Mouse (Mus musculus): ENCODE measurements around the gene Kcnip1. TPM values are rescaled to one million over a fixed set of nuclear protein-coding genes. Genes with fewer than 3 reads are reported as not detected.

Kcnip1 gene
- polyA plus RNA-seq, 1 experiment from 2014 or later, result 14.4 TPM

DNA sequence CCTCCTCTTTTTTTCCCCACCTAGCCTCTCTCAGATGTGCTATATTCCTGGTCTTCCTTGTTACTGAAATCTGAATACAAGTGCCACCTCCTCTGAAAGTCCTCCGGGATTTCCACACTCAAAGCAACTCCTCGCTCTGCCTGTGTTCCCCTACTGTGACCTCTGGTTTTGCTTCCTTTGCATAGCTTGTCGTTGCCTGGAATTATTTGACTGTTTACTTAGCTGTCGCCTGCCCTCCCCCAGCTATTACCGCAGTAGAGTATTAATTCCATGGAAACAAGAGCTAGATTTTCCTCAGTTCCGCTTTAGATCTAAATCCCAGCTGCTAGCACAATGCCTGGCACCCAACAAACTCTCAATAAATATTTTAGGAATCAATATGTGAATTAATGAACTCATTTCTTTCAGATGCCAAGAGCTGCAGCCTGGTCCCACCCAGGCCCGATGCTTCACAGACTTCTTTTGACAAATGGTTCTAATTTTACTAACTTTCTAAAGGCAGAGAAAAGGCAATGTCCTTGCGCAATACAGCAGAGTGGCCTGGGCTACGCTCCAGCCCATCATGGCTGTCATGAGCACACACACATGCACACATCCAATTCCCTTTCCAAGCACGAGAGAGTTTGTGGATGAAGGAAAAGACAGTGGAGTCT lies 192.4 kb downstream of the Kcnip1 start:
- 73% methylated on average over 10 of the region's 10 CpGs for WGBS
- Histone ChIP-seq H3K4me3 (ENCODE audit: low read depth, low read length) (no peak overlapping the region), H3K9ac (ENCODE audit: low read depth, low read length) (no peak overlapping the region), H3K36me3 (ENCODE audit: control insufficient read depth, insufficient read depth, low read length) (no peaks in the 10 kb centered on the region), H3K4me1 (replicated peaks; ENCODE audit: control insufficient read depth, insufficient read depth, low read length) (no peaks in the 10 kb centered on the region), H3K4me2 (replicated peaks; ENCODE audit: low read depth, low read length) (no peak overlapping the region), H3K9me3 (ENCODE audit: control insufficient read depth, low read length) (no peaks in the 10 kb centered on the region), H3K27me3 (ENCODE audit: control insufficient read depth, insufficient read depth, low read length) (no peaks in the 10 kb centered on the region), H3K27ac (ENCODE audit: low read depth, low read length) (no peak overlapping the region)
- ATAC-seq (ENCODE audit: low FRiP score) (no peak), DNase-seq (ENCODE audit: low spot score) (no peak)

DNA sequence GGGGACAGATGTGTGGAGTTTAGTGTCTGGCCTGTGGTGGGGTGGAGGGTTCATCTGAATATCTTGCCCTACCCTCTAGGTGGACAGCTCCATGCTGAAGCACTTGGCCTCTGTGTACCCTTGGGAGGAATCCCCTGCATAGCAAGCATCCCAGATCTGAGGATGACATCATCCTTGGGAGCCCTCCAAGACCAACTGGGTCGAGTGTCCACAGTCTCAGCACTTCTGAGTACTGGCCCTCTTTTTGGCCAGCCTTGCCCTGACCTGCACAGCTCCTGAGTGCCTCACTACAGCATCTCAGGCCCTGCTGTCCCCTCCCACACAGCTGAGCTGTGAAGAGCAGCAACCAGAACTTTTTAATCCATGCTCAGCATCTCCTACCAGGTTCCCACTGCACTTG lies 193.0 kb downstream of the Kcnip1 start:
- no peaks in the 10 kb centered on the region for H3K9me3 ChIP-seq (ENCODE audit: control insufficient read depth, low read length)

DNA sequence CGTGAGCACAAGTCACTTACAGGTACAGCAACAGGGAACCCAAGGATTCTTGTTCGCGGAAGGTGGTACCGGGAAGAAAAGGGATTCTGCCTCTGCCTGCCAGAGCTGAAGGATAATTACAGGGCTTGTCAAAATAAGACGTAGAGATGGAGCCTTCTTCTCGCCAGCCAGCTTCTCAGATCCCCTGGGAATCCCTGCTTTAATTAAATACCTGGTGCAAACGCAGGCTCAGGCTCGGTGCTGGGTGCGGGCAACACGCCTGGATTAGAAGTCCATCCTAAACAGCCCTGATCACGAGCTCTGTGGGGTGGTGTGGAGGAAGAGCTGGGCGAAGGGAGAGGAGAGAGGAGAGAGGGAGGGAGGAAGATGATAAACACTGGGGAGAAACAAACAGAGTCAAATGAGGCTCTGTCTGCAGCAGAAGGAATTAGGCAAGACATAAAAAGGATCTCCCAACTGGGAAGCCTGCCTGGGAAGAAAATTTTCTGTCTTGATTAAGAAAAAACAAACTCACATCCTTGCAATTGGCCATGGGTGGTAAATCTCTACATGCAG lies 194.8 kb downstream of the Kcnip1 start:
- H3K9ac ChIP-seq (ENCODE audit: low read depth, low read length), result no peak overlapping the region
- no peak overlapping the region for H3K4me3 ChIP-seq (ENCODE audit: low read depth, low read length)
- no peaks in the 10 kb centered on the region for H3K4me1 ChIP-seq (replicated peaks; ENCODE audit: control insufficient read depth, insufficient read depth, low read length)
- no peaks in the 10 kb centered on the region for H3K27me3 ChIP-seq (ENCODE audit: control insufficient read depth, insufficient read depth, low read length)
- no peaks in the 10 kb centered on the region for H3K36me3 ChIP-seq (ENCODE audit: control insufficient read depth, insufficient read depth, low read length)
- H3K9me3 ChIP-seq (ENCODE audit: control insufficient read depth, low read length), result no peaks in the 10 kb centered on the region
- no peak overlapping the region for H3K4me2 ChIP-seq (replicated peaks; ENCODE audit: low read depth, low read length)
- no peak for DNase-seq (ENCODE audit: low spot score)
- H3K27ac ChIP-seq (ENCODE audit: low read depth, low read length), result no peak overlapping the region
- ATAC-seq (ENCODE audit: low FRiP score), result no peak
- WGBS, result 63% methylated on average over 12 of the region's 12 CpGs

More for the DNA sequence above, 193.0 kb downstream of the Kcnip1 start:
- no peaks in the 10 kb centered on the region for H3K27me3 ChIP-seq (ENCODE audit: control insufficient read depth, insufficient read depth, low read length)
- DNase-seq (ENCODE audit: low spot score) (no peak), ATAC-seq (ENCODE audit: low FRiP score) (no peak)
- H3K4me3 ChIP-seq (ENCODE audit: low read depth, low read length), result no peak overlapping the region
- H3K9ac ChIP-seq (ENCODE audit: low read depth, low read length), result no peak overlapping the region
- H3K4me1 ChIP-seq (replicated peaks; ENCODE audit: control insufficient read depth, insufficient read depth, low read length), result no peaks in the 10 kb centered on the region
- no peak overlapping the region for H3K4me2 ChIP-seq (replicated peaks; ENCODE audit: low read depth, low read length)
- H3K27ac ChIP-seq (ENCODE audit: low read depth, low read length), result no peak overlapping the region
- 69% methylated on average over 1 of the region's 1 CpGs for WGBS
- no peaks in the 10 kb centered on the region for H3K36me3 ChIP-seq (ENCODE audit: control insufficient read depth, insufficient read depth, low read length)

DNA sequence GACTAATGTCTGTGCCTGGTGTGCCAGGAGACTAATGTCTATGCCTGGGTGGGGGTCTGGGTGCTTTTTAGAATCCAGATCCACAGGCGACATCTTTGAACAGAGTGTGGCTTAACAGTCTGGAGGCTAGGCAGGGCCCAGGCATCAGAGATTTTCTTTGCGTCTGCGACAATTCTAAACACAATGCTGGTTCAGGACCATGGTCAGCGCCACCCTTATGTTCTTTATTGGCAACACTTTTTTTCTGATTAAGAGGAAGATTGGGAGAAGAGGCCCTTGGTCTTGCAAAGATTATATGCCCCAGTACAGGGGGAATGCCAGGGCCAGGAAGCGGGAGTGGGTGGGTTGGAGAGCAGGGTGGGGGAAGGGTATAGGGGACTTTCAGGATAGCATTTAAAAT lies 205.6 kb downstream of the Kcnip1 start:
- 37% methylated on average over 5 of the region's 5 CpGs for WGBS
- H3K9ac ChIP-seq (ENCODE audit: low read depth, low read length), result no peak overlapping the region
- H3K36me3 ChIP-seq (ENCODE audit: control insufficient read depth, insufficient read depth, low read length), result no peaks in the 10 kb centered on the region
- ATAC-seq (ENCODE audit: low FRiP score) (no peak), DNase-seq (ENCODE audit: low spot score) (peak; percentile 81)
- no peak overlapping the region for H3K4me3 ChIP-seq (ENCODE audit: low read depth, low read length)
- H3K4me2 ChIP-seq (replicated peaks; ENCODE audit: low read depth, low read length), result no peak overlapping the region
- no peak overlapping the region for H3K27ac ChIP-seq (ENCODE audit: low read depth, low read length)
- no peaks in the 10 kb centered on the region for H3K27me3 ChIP-seq (ENCODE audit: control insufficient read depth, insufficient read depth, low read length)
- H3K9me3 ChIP-seq (ENCODE audit: control insufficient read depth, low read length), result no peaks in the 10 kb centered on the region
- peaks cover 4% of the 10 kb centered on the region; the same call in 1 of the 2 replicates for H3K4me1 ChIP-seq (replicated peaks; ENCODE audit: control insufficient read depth, insufficient read depth, low read length)

DNA sequence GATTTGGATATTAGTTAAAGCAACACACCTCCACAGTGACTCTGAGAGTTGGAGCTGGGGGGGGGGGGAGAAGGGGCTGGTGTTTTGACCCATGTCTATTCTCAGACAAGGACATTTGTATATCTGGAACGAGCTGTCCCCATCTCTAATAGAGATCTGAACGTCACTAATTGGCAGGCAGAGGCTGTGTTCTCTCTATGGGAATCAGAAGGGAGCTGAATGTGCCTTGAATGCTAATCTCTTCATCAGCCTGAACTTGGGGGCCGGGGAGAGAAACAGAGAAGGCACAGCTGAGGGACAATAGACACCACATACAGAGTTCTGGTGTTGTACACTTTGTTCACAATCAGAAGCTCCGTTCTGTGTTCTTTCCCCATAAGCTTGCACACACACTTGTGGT lies 206.4 kb downstream of the Kcnip1 start:
- H3K4me2 ChIP-seq (replicated peaks; ENCODE audit: low read depth, low read length), result no peak overlapping the region
- DNase-seq (ENCODE audit: low spot score) (peak; percentile 58), ATAC-seq (ENCODE audit: low FRiP score) (peak; percentile 66; the same call in 1 of the 2 replicates)
- no peak overlapping the region for H3K9ac ChIP-seq (ENCODE audit: low read depth, low read length)
- peaks cover 4% of the 10 kb centered on the region; the same call in 1 of the 2 replicates for H3K4me1 ChIP-seq (replicated peaks; ENCODE audit: control insufficient read depth, insufficient read depth, low read length)
- H3K36me3 ChIP-seq (ENCODE audit: control insufficient read depth, insufficient read depth, low read length), result no peaks in the 10 kb centered on the region
- no peak overlapping the region for H3K4me3 ChIP-seq (ENCODE audit: low read depth, low read length)
- no peaks in the 10 kb centered on the region for H3K9me3 ChIP-seq (ENCODE audit: control insufficient read depth, low read length)
- 48% methylated on average over 4 of the region's 4 CpGs for WGBS
- H3K27ac ChIP-seq (ENCODE audit: low read depth, low read length), result no peak overlapping the region
- H3K27me3 ChIP-seq (ENCODE audit: control insufficient read depth, insufficient read depth, low read length), result no peaks in the 10 kb centered on the region

DNA sequence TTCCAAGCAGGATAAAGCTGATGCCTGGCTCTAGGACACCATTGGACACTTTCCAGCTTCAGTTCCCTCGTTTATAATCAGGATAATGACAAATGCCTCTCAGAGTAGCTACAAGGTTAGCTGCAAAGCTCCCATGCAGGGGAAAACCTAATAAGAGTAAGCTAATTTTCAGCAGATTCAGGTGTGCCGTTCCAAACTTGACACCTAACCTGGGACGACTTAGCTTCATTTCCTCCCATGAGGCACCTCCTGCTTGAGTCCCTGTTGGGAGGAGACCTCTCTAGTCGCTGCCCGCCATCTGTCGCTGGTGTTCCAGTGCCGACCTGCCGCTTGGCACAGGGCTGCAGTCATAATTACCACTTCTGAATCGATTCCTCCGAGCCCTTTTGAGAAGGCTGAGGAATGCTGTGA lies 211.4 kb downstream of the Kcnip1 start:
- Histone ChIP-seq H3K9ac (ENCODE audit: low read depth, low read length) (no peak overlapping the region), H3K4me2 (replicated peaks; ENCODE audit: low read depth, low read length) (no peak overlapping the region), H3K4me1 (replicated peaks; ENCODE audit: control insufficient read depth, insufficient read depth, low read length) (peaks cover 4% of the 10 kb centered on the region; the same call in 1 of the 2 replicates), H3K9me3 (ENCODE audit: control insufficient read depth, low read length) (no peaks in the 10 kb centered on the region), H3K27me3 (ENCODE audit: control insufficient read depth, insufficient read depth, low read length) (no peaks in the 10 kb centered on the region), H3K4me3 (ENCODE audit: low read depth, low read length) (no peak overlapping the region), H3K27ac (ENCODE audit: low read depth, low read length) (no peak overlapping the region), H3K36me3 (ENCODE audit: control insufficient read depth, insufficient read depth, low read length) (no peaks in the 10 kb centered on the region)
- DNase-seq (ENCODE audit: low spot score) (no peak), ATAC-seq (ENCODE audit: low FRiP score) (no peak)
- 55% methylated on average over 10 of the region's 10 CpGs for WGBS

DNA sequence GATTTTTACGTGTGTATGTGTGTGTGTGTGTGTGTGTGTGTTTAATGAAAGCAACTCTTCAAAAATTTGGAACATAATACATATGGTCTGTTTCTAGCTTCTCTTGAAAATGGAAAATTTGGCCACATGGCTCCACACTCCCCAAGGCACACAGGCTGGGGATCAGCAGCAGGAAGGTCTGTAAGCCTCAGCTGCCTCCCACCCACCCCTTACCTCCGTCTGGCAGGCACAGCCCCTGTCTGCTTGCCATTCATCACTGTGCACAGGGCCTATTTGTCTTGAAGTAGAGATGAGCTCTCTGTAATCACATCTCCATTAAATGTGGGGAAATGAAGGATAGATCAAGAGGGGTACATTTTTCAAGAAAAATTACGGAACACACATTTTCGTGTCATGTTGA lies 212.7 kb downstream of the Kcnip1 start:
- Histone ChIP-seq H3K4me1 (replicated peaks; ENCODE audit: control insufficient read depth, insufficient read depth, low read length) (no peaks in the 10 kb centered on the region), H3K9me3 (ENCODE audit: control insufficient read depth, low read length) (no peaks in the 10 kb centered on the region), H3K27me3 (ENCODE audit: control insufficient read depth, insufficient read depth, low read length) (no peaks in the 10 kb centered on the region), H3K27ac (ENCODE audit: low read depth, low read length) (peak overlapping the region; percentile 43), H3K4me3 (ENCODE audit: low read depth, low read length) (no peak overlapping the region), H3K36me3 (ENCODE audit: control insufficient read depth, insufficient read depth, low read length) (no peaks in the 10 kb centered on the region), H3K4me2 (replicated peaks; ENCODE audit: low read depth, low read length) (no peak overlapping the region), H3K9ac (ENCODE audit: low read depth, low read length) (no peak overlapping the region)
- ATAC-seq (ENCODE audit: low FRiP score) (peak; percentile 63), DNase-seq (ENCODE audit: low spot score) (no peak)
- WGBS, result 68% methylated on average over 4 of the region's 4 CpGs

DNA sequence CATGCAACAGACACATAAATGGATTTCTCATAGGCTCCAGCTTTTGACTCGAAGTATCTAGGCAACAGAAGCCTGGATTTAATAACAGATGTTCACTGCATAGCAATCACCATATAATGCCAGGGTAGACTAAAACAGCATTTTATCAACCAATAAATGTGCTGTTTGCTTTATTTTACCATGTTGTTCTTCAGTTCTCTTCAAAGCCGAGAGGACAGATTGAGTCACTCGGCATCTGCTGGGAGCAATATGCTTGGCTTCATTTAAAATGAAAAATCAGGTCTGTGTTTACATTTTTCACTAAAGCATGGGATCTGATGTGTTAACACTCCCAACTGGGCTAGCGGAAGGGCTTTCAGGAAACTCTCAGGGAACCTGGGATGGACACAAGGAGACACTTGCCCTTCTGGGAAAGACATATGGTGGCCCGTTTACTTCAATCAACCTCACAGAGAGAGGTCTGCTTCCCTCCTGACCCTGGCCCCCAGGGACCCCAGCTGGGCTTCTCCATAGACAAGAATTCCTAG lies 220.3 kb downstream of the Kcnip1 start:
- DNase-seq (ENCODE audit: low spot score) (no peak), ATAC-seq (ENCODE audit: low FRiP score) (no peak)
- H3K27ac ChIP-seq (ENCODE audit: low read depth, low read length), result no peak overlapping the region

DNA sequence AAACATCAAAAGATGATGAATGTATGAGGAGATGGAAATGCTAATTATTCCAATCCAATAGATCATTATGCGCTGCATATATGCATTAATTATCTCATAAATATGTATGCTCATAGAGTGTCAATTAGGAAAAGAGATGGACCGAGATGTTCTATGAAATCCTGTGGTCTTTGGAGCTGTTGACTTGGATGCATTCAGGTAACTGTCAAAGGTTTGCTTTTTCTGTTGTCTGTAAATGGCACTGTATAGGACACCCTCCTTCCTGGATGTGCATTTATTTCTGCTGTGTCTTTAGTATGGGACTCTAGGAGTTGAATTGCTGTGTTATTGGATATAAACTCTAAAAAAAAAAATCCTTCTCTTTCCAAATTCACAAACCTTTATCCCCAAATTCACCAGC lies 220.9 kb downstream of the Kcnip1 start:
- Histone ChIP-seq H3K4me2 (replicated peaks; ENCODE audit: low read depth, low read length) (no peak overlapping the region), H3K9ac (ENCODE audit: low read depth, low read length) (no peak overlapping the region), H3K4me3 (ENCODE audit: low read depth, low read length) (no peak overlapping the region), H3K36me3 (ENCODE audit: control insufficient read depth, insufficient read depth, low read length) (no peaks in the 10 kb centered on the region), H3K4me1 (replicated peaks; ENCODE audit: control insufficient read depth, insufficient read depth, low read length) (0 out of 2 replicates have a peak, but pooled peaks cover 2% of the 10 kb centered on the region), H3K9me3 (ENCODE audit: control insufficient read depth, low read length) (no peaks in the 10 kb centered on the region), H3K27ac (ENCODE audit: low read depth, low read length) (no peak overlapping the region), H3K27me3 (ENCODE audit: control insufficient read depth, insufficient read depth, low read length) (no peaks in the 10 kb centered on the region)
- 72% methylated on average over 2 of the region's 2 CpGs for WGBS
- ATAC-seq (ENCODE audit: low FRiP score) (no peak), DNase-seq (ENCODE audit: low spot score) (no peak)

More for the DNA sequence above, 220.3 kb downstream of the Kcnip1 start:
- 0 out of 2 replicates have a peak, but pooled peaks cover 2% of the 10 kb centered on the region for H3K4me1 ChIP-seq (replicated peaks; ENCODE audit: control insufficient read depth, insufficient read depth, low read length)
- H3K36me3 ChIP-seq (ENCODE audit: control insufficient read depth, insufficient read depth, low read length), result no peaks in the 10 kb centered on the region
- WGBS, result 48% methylated on average over 5 of the region's 5 CpGs
- no peak overlapping the region for H3K4me2 ChIP-seq (replicated peaks; ENCODE audit: low read depth, low read length)
- H3K9ac ChIP-seq (ENCODE audit: low read depth, low read length), result no peak overlapping the region
- no peaks in the 10 kb centered on the region for H3K27me3 ChIP-seq (ENCODE audit: control insufficient read depth, insufficient read depth, low read length)
- no peak overlapping the region for H3K4me3 ChIP-seq (ENCODE audit: low read depth, low read length)
- no peaks in the 10 kb centered on the region for H3K9me3 ChIP-seq (ENCODE audit: control insufficient read depth, low read length)

Data from hindbrain, embryonic 11.5 days (tissue).